Mouse (Mus musculus) yolk sac, embryonic 10.5 days (tissue): ENCODE measurements around the gene Gadd45b.

ENCODE experiments used
- DNase-seq: peaks from one replicate; pipeline ENCODE4 v3.0.0-alpha.2; 2017; ENCODE audit warnings: low spot score

Gene Gadd45b

DNA sequence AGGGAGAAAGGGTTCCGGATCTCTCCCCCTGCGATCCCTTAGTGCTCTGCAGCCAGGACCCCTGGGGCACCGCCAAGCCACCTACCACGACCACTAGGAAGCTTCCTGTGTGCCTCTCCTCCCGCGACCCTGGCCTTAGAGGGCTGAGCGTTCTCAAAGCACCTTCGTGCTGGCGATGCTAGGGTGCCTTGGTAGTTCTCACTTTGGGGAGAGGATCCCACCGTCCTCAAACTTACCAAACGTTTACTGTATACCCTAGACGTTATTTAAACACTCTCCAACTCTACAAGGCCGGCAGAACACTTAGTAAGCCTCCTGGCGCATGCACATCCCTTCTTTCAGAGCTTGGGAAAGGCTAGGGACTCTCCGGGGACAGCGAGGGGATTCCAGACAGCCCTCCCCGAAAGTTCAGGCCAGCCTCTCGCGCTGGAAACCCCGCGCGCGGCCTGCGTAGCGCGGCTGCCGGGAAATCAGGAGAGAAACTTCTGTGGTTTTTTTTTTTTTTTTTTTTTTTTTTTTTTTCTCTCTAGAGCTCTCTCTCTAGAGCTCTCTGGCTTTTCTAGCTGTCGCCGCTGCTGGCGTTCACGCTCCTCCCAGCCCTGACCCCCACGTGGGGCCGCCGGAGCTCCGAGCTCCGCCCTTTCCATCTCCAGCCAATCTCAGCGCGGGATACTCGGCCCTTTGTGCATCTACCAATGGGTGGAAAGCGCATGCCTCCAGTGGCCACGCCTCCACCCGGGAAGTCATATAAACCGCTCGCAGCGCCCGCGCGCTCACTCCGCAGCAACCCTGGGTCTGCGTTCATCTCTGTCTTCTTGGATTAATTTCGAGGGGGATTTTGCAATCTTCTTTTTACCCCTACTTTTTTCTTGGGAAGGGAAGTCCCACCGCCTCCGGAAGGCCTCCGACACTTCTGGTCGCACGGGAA, at the start of gene Gadd45b:
Gadd45b (plus strand) TSS at position 775 of the 928 bp plus-strand sequence.
- DNase-seq = peak; percentile 98

- peak; percentile 44 for DNase-seq
Observed at GRCm38 (mm10) chr10:80880131-80880641, 49.7 kb upstream of the Gadd45b start.

GRCm38 (mm10) chr10:80880901-80881300, 49.0 kb upstream of the Gadd45b start:
- no peak for DNase-seq

DNA sequence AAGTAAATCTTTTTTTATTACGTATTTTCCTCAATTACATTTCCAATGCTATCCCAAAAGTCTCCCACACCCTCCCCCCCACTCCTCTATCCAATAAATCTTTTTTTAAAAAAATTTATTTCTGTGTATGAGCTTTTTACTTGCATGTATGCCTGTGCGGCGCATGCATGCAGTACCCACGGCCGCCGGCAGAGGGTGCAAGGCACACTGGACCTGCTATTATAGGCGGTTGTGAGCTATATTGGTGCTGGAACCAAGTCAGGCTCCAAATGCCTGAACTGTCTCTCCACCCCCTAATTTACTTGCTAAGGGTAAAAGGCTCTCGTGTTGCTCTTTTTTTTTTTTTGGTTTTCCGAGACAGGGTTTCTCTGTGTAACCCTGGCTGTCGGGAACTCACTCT, 48.6 kb upstream of the Gadd45b start:
- DNase-seq = peak; percentile 41

DNA sequence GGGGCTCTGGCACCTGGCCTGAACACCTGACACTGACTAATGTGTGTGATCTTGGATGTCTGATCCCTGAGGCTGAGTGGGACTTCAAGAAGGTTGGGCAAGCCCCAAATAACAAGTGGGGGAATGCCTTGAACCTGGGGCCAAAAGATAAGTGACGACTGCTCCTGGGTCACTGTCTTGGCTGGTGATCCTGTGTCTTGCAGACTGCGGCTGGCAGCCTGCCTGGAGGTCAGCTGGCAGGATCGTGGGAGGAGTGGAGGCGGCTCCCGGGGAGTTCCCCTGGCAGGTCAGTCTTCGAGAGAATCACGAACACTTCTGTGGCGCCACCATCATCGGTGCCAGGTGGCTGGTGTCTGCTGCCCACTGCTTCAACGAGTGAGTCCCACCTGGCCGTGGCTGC, 42.7 kb upstream of the Gadd45b start:
- no peak for DNase-seq

DNA sequence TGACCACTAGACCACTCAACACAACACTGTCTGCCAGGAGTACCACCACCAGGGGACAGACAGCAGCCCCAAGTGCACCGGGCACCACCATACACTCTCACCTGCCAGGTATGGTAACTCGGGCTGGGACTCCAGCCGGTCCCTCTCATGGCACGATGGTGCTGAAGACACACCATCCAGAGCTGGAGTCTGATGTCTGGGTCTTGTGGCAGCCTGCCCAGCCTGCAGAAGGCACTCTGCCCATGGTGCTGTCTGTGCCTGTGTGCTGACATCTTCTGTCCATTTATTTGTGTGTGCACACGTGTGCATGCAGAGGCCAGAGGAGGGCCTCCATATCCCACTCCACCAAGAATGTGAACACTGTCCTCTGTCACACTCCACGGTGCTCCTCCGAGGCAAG, 34.8 kb upstream of the Gadd45b start:
- DNase-seq = no peak

GRCm38 (mm10) chr10:80895697-80896096, 34.2 kb upstream of the Gadd45b start:
- no peak for DNase-seq

DNA sequence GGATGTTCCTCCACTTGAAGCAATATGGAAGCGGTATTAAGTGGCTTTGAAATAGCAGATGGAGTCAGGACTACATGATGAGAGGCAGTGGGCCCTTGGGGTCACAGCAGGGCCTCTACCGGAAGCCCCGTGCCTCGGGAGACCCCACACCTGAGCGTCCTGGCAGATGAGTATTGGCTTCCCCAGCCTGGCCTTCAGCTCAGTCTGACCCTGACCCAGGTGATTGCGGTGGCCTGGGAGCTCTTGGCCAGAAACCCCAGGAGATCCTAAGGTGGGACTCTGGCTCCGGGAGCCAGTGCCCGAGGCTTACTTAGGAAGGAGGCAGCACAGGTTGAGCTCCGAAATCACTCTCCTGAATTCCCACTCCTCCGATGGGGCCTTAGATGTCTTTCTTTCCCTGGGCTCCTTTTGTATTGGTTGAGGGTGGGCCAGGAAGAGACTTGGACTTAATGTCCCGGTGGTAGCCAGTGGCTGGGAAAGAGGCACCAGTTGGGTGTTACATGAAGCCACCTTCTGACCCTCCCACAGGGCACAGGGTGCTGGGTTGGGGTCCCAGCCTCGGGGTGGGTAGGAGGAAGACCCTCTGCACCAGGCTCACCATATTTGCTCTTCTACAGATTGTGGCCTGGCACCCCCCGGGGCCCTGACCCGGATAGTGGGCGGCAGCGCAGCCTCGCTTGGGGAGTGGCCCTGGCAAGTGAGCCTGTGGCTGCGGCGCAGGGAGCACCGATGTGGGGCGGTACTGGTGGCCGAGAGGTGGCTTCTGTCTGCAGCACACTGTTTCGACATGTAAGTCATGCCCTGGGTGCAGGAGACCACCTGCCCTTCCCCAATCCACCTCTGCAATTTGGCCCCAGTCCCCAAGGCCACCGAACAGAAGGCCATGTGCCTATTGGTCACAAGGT, 33.0 kb upstream of the Gadd45b start:
- no peak for DNase-seq

DNA sequence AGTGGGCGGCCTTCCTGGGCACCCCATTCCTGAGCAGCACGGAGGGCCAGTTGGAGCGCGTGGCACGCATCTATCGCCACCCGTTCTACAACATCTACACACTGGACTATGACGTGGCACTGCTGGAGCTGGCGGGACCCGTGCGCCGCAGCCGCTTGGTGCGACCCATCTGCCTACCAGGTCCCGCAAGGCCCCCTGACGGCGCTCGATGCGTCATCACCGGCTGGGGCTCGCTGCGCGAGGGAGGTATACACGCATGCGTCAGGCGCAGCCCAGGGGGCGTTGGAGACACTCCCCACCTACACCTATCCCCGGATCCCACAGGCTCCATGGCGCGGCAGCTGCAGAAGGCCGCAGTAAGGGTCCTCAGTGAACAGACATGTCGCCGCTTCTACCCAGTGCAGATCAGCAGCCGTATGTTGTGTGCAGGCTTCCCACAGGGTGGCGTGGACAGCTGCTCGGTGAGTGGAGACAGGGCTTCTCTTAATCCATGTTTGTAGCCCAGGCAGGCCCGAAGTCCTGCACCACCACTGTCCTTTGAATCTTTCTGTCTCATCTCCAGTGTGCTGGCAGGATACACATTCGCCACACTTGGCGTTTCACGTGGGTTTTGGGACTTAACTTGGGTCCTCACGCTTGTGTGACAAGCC, 31.9 kb upstream of the Gadd45b start:
- peak; percentile 28 for DNase-seq

GRCm38 (mm10) chr10:80899074-80899473, 30.8 kb upstream of the Gadd45b start:
- DNase-seq = no peak

DNA sequence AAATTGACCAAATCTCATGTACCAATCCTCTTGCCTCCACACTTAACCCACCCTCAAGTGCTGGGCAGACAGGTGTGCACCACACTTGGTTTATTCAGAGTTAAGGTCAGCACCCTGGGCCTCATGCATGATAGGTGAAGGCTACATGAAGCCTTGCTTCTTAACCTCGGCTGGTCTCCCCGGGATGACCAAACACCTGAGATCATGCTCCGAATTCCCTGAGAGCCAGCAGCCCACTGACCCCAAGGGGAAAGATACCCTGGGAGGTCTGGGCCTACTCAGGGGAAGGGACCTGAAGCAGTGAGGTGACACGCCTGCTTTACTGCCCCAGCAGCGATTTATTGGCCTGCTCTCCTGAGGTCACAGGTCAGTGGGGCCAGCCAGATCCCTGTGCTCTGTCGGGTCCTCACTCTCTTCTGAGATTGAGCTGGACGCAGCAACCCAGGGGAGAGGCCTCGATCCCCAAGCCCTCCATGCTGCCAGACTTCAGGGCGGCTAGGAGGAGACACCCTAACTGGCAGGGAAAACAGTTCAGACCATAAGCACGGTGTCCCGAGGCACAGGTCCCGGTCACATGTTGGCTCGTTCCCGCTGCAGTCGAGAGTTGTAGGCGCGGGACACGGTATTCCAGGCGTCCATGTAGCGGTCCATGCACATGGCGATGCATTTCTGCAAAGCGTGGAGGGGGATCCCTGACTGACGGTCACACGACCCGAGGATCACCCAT, 30.1 kb upstream of the Gadd45b start:
- no peak for DNase-seq

GRCm38 (mm10) chr10:80900318-80901247, 29.3 kb upstream of the Gadd45b start, which contains the start of gene Timm13:
Gene Timm13, minus strand, starts transcription at chr10:80900969.
- peak; percentile 100 for DNase-seq

DNA sequence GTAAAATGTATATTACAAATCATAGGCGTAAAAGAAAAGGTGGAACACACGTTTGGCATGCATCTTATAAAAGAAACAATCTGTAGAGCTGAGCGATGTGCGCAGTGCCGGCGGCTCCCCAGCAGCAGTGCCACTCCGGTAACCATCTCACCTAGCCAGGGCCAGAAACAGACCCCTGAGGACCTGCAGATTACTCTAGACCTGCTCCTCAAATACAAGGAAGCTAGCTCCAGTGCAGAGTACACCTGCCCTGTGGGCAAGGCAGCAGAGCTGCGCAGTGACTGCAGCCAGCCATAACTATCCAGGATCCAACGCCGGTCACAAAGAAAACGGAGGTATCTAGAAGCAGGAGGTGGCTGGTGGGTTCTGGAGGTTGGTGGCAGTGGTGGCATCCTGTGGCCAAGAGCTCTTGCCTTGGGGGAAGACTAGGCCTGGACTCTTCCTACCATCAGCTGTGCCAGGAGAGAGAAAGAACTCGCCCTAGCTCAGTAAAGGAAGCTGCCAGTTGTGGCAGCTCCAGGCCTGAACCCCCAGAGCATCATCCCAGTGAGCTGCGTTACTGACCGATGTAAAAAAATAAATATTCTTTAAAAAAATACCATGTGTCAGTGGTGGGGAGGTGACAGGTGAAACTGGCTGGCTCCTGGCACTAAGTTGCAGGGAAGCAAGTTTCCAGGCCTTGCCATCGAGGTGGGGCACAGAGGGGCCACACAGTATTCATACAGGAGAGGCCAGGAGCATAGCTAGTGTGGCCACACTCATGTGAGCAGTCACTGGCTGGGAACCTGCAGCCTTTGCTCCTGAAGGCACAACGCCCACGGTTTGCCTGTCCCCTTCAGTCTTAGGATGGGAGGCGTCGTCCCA, 28.2 kb upstream of the Gadd45b start:
- no peak for DNase-seq

DNA sequence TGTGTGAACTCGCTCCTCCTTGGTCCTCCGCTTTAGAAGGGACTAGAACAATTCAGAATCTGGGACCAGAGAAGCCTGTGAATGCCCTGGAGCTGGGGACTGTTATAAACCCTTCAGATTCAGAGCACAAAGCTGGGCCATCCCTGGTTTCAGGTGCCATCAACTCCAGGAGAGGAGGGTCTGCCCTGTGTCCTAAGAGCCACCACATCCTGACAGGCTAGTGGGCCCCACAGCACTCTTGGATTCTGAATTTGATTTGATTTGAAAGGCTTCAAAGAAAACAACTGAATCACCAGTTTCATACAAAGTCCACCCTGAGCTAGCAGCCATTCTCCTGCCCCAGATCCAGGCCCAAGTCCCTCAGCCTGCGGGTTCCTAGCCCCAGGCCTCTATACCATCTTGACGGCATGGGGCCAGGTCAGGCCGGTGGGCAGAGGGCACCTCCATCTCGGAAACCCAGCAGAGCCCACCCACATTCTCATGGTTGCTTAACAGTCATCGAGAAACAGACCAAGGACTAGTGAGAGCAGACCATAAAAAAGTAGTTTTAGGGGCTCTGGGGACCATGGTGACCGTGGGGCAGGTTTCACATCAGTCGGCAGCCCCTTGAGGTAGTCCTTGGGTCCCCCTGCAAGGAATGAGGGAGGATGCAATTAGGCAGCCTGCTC, 27.5 kb upstream of the Gadd45b start:
- no peak for DNase-seq

GRCm38 (mm10) chr10:80903282-80903681, 26.6 kb upstream of the Gadd45b start:
- no peak for DNase-seq

DNA sequence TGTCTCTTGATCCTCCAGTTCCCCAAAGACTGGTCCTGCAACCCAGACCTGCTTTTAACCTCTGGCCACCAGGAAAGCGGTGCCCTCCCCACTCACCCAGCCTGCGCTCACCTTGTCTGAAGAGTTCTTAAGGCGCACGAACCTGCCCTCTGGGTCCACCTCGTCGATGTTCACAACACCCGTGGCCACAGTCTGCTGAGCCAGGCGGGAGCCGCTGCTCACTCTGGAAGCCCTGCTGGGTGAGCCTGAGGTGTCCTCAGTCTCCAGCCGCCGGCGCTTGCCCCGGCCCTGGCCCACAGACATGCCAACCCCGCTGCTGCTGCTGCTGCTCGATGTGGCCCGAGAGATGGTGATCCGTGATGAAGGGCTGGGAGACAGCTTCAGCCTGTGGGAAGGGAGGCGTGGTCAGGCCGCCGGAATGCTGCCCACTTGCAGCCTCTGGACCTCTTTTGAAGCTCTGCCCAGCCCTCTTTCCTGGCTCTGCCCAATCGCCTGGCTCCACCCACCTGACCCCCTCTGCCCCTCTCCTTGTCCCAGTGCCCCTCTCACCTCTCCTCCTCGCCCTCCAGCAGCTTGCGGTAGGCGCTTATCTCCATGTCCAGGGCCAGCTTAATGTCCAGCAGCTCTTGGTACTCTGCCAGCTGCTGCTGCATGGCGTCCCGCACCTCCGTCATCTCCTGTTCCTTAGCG, 25.7 kb upstream of the Gadd45b start:
- no peak for DNase-seq

- peak; percentile 49 for DNase-seq
Observed at GRCm38 (mm10) chr10:80904709-80905108, 25.2 kb upstream of the Gadd45b start.
